Mouse (Mus musculus) forebrain, embryonic 14.5 days (tissue): ENCODE results near the gene Erp27. TPM values are rescaled to one million over a fixed set of nuclear protein-coding genes. Genes with fewer than 3 reads are reported as not detected.
A peak's percentile ranks its signal among the peaks of the same experiment; 100 is the strongest.

Experiments
- ATAC-seq: fragments of 200-750 bp; cut with Nextera tagmentation; 2 replicates; pipeline ENCODE4 v1.8.0; 2017; ENCODE audit warnings: mild to moderate bottlenecking, moderate library complexity
- DNase-seq: peaks from one replicate; pipeline ENCODE4 v3.0.0-alpha.2; 2015; ENCODE audit warnings: low spot score
- H3K27ac ChIP-seq: fragments of 300-500 bp; sonication (generic); 2 replicates; pipeline ENCODE4 v1.5.1; 2014; ENCODE audit warnings: low read depth, mild to moderate bottlenecking, control low read depth, low read length, moderate library complexity
- H3K27me3 ChIP-seq: fragments of 300-500 bp; sonication (generic); replicated peaks from 2 replicates; pipeline ENCODE4 v1.6.1; 2014; ENCODE audit warnings: low read length, control low read depth, mixed read lengths; ENCODE audit not compliant: control insufficient read depth, insufficient read depth
- H3K36me3 ChIP-seq: fragments of 300-500 bp; sonication (generic); 2 replicates; pipeline ENCODE4 v1.6.1; 2014; ENCODE audit warnings: low read length, control low read depth; ENCODE audit not compliant: control insufficient read depth, insufficient read depth
- H3K4me1 ChIP-seq: fragments of 300-500 bp; sonication (generic); 2 replicates; pipeline ENCODE4 v1.6.1; 2014; ENCODE audit warnings: antibody characterized with exemption, low read length, control low read depth; ENCODE audit not compliant: control insufficient read depth, insufficient read depth
- H3K4me2 ChIP-seq: fragments of 300-500 bp; sonication (generic); 2 replicates; pipeline ENCODE4 v1.6.1; 2014; ENCODE audit warnings: mild to moderate bottlenecking, control low read depth, low read length
- H3K4me3 ChIP-seq: fragments of 300-500 bp; sonication (generic); 2 replicates; pipeline ENCODE4 v1.5.1; 2014; ENCODE audit warnings: low read depth, low read length, control low read depth
- H3K9ac ChIP-seq: fragments of 300-500 bp; sonication (generic); 2 replicates; pipeline ENCODE4 v1.6.1; 2014; ENCODE audit warnings: mild to moderate bottlenecking, low read length, control low read depth, moderate library complexity
- H3K9me3 ChIP-seq: fragments of 300-500 bp; sonication (generic); replicated peaks from 2 replicates; pipeline ENCODE4 v1.6.1; 2016; ENCODE audit warnings: low read length, control low read depth, mixed read lengths; ENCODE audit not compliant: control insufficient read depth
- WGBS: fragments of 180-500 bp; shearing (Covaris S2); extraction: QIAGEN DNeasy Blood & Tissue Kit; methylation state at CpG from one replicate; pipeline ENCODE4 v1.1.7; 2014; 5-methylcytosine and 5-hydroxymethylcytosine counted together
- polyA plus RNA-seq: library from polyadenylated mRNA; unstranded; fragments of >200 nt; fragmentation: Nextera tagmentation; extraction: Ambion mirVana; gene quantifications from 2 replicates; pipeline ENCODE4 v1.2.1, GENCODE M21; 2014

Gene Erp27
- polyA plus RNA-seq, 1 experiment from 2014 or later: 0.23 TPM

DNA sequence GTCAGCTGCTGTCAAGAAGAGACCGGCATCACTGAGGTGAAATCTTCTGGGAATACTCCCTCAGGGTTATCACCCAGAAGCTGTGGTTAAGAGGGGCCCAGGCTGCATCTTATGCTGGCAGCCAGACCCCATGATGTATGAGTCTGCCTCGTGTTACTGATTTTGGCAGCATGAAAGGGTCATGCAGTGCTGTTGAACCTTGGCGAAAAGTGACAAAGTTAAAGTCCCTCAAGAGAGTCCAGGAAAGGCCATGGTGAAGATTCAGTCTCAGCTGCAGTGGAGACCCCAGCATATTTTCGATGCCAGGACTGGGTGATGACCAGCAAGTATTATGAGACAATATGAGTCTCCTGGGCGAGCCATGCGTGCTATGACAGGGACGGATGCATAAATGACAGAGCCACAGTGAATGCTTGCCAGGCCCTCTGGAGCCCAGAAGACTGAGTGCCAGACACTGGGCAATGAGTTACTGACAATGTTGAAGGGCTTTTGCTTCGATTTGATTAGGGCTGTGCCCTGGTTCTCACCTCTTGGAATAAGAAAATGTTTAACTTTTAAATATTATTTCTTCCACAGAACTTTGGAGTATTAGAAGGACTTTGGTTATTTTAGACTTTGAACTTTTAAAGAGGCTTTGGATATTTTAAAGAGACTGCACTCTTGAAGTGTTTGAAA lies 6.1 kb downstream of the Erp27 start:
- no peak overlapping the region for H3K4me3 ChIP-seq
- no peaks in the 10 kb centered on the region for H3K36me3 ChIP-seq
- H3K9ac ChIP-seq: no peak overlapping the region
- H3K27me3 ChIP-seq: no peaks in the 10 kb centered on the region
- H3K4me1 ChIP-seq: no peaks in the 10 kb centered on the region
- no peaks in the 10 kb centered on the region for H3K9me3 ChIP-seq
- H3K4me2 ChIP-seq: no peak overlapping the region
- DNase-seq (no peak), ATAC-seq (no peak)
- H3K27ac ChIP-seq: no peak overlapping the region
- 92% methylated on average over 8 of the region's 8 CpGs for WGBS

DNA sequence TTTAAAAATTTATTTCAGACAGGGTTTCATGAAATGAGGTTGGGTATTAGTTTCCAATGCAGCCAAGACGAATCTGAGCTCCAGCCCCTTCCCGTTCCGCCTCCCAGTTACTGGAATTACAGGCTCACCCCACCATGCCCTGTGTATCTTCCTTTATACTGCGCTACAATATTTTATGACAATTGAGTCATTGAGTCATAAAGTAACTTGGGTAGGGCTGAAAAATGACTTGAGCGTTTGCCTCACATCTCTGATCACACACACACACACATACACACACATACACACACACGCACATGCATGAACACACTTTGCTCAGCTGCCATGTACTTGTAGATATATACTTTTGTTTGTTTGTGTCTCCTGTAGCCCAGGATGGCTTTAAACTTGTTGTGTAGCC lies 7.7 kb downstream of the Erp27 start:
- no peaks in the 10 kb centered on the region for H3K27me3 ChIP-seq
- no peak for ATAC-seq
- no peak for DNase-seq
- no peaks in the 10 kb centered on the region for H3K36me3 ChIP-seq
- H3K27ac ChIP-seq: no peak overlapping the region
- H3K9ac ChIP-seq: no peak overlapping the region
- H3K4me1 ChIP-seq: no peaks in the 10 kb centered on the region
- no peak overlapping the region for H3K4me3 ChIP-seq
- no peaks in the 10 kb centered on the region for H3K9me3 ChIP-seq
- 93% methylated on average over 6 of the region's 6 CpGs for WGBS
- H3K4me2 ChIP-seq: no peak overlapping the region

DNA sequence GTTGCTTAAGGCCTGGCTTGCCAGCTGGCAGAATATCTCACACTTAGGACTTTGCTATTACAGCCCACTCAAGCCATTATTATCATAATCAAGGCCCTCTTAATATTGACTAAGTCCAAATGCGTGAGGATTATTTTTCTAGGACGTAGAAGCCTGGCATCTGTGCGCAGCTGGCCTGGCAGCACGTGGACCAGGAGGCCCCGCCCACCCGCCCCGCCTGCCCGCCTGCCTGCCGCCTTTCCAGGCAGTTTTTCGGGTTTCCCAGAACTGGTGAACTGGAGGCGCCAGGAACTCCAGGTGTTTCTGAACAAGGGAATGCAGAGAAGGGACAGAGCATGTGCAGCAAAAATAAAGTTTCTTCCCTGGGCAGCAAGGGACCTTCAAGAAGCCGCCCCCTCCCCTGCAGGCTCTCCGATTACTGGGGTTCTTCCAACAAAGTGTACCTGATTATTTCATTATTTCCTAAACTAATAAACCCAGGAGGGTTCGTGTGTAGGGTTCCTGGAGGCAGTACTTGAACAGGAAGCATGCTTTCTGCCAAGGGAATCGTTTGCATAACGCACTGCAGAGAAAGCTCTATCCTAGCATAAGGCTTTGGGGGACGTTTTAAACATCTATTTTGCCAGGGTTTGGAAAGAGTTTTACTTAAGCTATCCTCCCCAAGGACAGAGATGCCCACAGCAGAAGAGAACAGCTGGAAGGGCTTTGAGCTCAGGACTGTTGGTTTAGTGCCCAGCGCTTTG lies 8.4 kb downstream of the Erp27 start:
- H3K36me3 ChIP-seq: no peaks in the 10 kb centered on the region
- 0 out of 2 replicates have a peak overlapping the region, but pooled peaks have one; percentile 13 for H3K9ac ChIP-seq
- peak overlapping the region; percentile 43 for H3K4me2 ChIP-seq
- DNase-seq (peak; percentile 64), ATAC-seq (peak; percentile 88)
- no peaks in the 10 kb centered on the region for H3K4me1 ChIP-seq
- 0 out of 2 replicates have a peak overlapping the region, but pooled peaks have one; percentile 4 for H3K4me3 ChIP-seq
- WGBS: 17% methylated on average over 18 of the region's 18 CpGs
- no peaks in the 10 kb centered on the region for H3K9me3 ChIP-seq
- no peaks in the 10 kb centered on the region for H3K27me3 ChIP-seq
- H3K27ac ChIP-seq: no peak overlapping the region

DNA sequence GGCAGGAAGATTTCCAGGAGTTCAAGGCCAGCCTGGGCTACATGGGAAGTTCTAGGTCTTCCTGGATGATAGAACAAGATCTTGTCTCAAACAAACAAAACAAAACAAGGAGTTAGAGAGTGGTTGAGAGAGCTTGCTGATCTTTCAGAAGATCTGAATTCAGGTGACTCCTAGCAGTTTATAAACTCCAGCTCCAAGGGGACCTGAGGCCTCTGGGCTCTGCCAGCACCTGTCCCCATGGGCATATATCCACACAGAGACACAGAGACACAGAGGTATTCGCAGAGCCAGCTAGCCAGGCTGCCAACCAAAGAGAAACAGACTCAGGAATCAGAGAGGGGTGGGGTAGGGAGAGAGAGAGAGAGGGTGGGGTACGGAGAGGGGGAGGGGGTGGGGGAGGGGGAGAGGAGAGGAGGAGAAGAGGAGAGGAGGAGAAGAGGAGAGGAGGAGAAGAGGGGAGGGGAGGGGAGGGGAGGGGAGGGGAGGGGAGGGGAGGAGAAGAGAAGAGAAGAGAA lies 9.2 kb downstream of the Erp27 start:
- DNase-seq: no peak
- H3K4me2 ChIP-seq: no peak overlapping the region
- ATAC-seq: peak; percentile 51; the same call in 1 of the 2 replicates
- no peaks in the 10 kb centered on the region for H3K4me1 ChIP-seq
- no peak overlapping the region for H3K9ac ChIP-seq
- H3K27me3 ChIP-seq: no peaks in the 10 kb centered on the region
- no peak overlapping the region for H3K27ac ChIP-seq
- no peak overlapping the region for H3K4me3 ChIP-seq
- WGBS: 55% methylated on average over 1 of the region's 2 CpGs
- H3K36me3 ChIP-seq: no peaks in the 10 kb centered on the region
- no peaks in the 10 kb centered on the region for H3K9me3 ChIP-seq

DNA sequence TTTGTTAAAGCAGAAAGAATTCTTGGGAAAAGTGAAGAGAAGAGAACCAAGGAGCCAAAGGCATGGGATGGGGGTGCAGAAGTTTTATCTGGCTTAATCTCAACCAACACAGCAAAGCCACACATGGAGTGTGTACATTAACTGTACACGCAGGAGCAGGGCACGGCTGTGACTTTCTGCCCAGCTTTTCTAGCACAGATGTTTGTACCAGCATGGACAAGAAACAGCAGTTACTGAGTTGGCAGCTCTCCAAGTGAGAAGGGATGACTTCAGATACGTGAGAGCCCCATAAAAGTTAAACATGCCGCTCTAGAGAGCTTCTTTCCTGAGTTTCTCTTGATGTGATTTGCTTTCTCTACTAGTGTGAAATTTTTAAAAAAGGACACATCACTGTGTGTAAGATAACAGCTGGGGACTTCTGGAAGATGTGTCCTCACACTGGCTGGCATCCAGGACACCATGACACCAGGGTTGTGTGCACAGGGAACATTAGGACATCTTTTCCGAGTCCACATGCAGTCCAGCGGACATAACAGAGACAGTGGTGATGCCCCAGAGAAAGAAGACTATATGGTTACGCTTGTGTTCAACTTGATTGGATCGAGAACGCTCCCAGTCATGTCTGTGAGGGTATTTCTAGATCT lies 11.6 kb downstream of the Erp27 start:
- Histone ChIP-seq H3K4me2 (no peak overlapping the region), H3K27me3 (no peaks in the 10 kb centered on the region), H3K27ac (no peak overlapping the region), H3K4me1 (no peaks in the 10 kb centered on the region), H3K4me3 (no peak overlapping the region), H3K9ac (no peak overlapping the region), H3K9me3 (no peaks in the 10 kb centered on the region), H3K36me3 (no peaks in the 10 kb centered on the region)
- DNase-seq (peak; percentile 29), ATAC-seq (no peak)
- WGBS: 82% methylated on average over 9 of the region's 9 CpGs

DNA sequence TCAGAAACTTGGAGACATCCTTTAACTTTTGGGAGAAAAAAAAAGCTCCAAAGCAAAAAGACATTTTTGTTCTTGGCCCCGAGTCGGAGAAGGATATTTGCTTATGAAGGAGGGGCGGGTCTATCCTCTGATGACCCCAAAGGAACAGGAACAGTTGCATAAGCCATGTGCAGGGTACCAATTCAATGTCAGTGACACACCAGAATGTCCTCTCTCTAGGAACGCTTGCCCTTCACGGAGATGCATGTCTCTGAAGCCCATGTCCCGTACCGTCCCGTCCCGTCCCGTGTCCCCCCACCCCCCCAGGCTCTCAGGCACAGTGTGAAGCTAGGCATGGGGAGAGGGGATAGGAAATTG lies 15.1 kb downstream of the Erp27 start:
- no peak for ATAC-seq
- H3K9ac ChIP-seq: no peak overlapping the region
- no peak for DNase-seq
- no peaks in the 10 kb centered on the region for H3K27me3 ChIP-seq
- no peaks in the 10 kb centered on the region for H3K4me1 ChIP-seq
- no peak overlapping the region for H3K4me3 ChIP-seq
- no peak overlapping the region for H3K4me2 ChIP-seq
- WGBS: 70% methylated on average over 10 of the region's 10 CpGs
- no peaks in the 10 kb centered on the region for H3K9me3 ChIP-seq
- no peaks in the 10 kb centered on the region for H3K36me3 ChIP-seq
- H3K27ac ChIP-seq: no peak overlapping the region

DNA sequence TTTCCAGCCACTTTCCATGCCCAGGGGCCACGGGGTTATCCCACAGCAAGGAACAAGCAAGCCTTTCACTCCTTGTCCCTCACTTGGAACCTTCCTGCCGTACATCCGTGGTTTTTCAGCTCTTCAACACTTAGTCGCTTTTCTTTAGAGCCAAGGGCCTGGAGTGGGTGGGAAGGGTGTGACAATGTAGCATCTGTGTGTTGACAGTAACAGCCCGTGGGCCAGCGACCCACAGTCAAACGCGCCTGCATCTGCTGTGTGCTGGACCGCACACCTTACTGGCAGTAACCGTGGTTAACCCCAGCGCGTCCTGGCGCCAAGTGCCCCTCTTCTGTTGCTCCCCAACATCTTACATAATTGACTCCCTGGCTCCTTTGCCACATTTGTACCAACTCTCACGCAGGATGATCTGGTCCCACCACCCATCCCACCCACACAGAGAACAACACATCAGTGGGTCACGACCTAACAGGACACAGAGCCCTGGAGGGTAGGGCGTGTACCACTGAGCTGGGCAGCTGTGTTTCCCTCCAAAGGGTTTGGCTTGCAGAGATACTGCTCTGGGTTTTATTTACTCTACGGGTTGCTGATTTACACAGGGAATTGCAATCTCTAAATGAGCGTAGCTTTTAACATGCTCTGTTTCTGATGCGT lies 15.6 kb downstream of the Erp27 start:
- DNase-seq: no peak
- Histone ChIP-seq H3K4me1 (no peaks in the 10 kb centered on the region), H3K27me3 (no peaks in the 10 kb centered on the region), H3K4me2 (no peak overlapping the region), H3K36me3 (no peaks in the 10 kb centered on the region), H3K9ac (no peak overlapping the region), H3K9me3 (no peaks in the 10 kb centered on the region), H3K4me3 (no peak overlapping the region), H3K27ac (no peak overlapping the region)
- ATAC-seq: no peak
- WGBS: 86% methylated on average over 19 of the region's 19 CpGs

DNA sequence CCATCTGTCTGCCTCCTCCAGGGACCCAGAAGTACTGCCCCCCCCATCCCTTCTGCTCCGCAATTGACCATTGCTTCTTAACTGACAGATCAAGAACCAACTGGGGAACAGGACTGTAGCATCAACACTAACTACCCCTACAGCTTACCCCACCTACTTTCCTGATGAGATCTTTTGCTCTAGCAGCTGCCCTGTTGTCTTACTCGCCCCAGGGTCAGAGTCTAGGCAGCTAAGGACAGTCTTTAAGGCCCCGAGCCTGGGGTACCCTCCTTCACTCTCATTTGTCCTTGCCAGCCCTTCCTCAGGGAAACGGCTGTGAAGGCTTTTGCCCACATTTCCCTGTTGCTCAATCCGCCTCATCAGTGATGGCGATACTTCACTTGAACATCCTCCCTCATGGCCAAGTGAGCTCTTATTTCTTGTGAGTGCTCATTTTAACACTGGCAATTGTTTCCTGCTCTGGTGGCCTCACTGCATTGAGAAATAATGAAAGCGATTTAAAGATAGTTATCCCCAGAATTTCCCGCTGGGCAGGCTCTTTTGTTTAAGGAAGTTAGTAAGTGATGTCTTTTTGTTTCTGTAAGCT lies 18.0 kb downstream of the Erp27 start:
- no peaks in the 10 kb centered on the region for H3K9me3 ChIP-seq
- H3K36me3 ChIP-seq: no peaks in the 10 kb centered on the region
- no peak overlapping the region for H3K9ac ChIP-seq
- H3K4me2 ChIP-seq: no peak overlapping the region
- ATAC-seq (no peak), DNase-seq (no peak)
- H3K4me1 ChIP-seq: no peaks in the 10 kb centered on the region
- no peaks in the 10 kb centered on the region for H3K27me3 ChIP-seq
- H3K27ac ChIP-seq: no peak overlapping the region
- 60% methylated on average over 8 of the region's 8 CpGs for WGBS
- no peak overlapping the region for H3K4me3 ChIP-seq
